Mouse (Mus musculus): ENCODE data around the gene Gas2l3.

DNA sequence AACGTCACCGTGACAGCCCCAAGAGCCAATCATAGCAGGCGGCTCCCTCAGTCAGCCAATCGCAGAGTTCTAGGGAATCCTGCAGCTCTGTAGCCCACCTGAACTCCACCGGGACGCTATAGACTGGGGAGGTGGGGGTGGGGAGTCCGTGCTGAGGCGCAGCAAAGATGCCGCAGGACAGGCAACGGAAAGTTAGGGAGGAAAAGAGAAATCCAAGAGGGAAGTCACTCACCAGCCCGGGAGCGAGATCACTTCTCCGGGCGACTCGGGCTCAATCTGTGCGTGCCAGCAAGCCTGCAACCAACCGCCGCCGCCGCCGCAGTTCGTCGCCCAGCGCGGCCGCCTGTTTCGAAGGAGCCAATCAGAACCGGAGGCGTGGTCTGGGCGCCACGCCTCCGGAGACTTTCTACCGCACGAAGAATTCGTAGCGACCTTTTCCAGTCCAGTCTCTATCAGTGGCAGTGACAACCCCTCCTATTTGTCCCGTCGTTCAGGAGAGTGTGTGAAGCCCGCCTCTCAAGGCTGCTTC, at the start of gene Gas2l3:
- TF ChIP-seq CTCF (IDR thresholded peaks at IDR 0.05; ENCODE audit: low read depth, low read length) (no peak), GATA1 (IDR thresholded peaks at IDR 0.05; ENCODE audit: borderline replicate concordance, low read length) (no peak), POLR2AphosphoS5 (IDR thresholded peaks at IDR 0.05; ENCODE audit: insufficient replicate concordance, low read depth, low read length) (no peak), TAL1 (conservative IDR thresholded peaks at IDR 0.05; ENCODE audit: low read depth, low read length) (no peak)

Data from G1E (cell line).